Mouse (Mus musculus) adrenal gland, adult 2 months (tissue): ENCODE data around the gene Orc3. TPM values are rescaled to one million over a fixed set of nuclear protein-coding genes. Genes with fewer than 3 reads are reported as not detected.

Experiments used
- polyA plus RNA-seq: library from polyadenylated mRNA; depleted of rRNA; stranded (reverse); fragments of >200 nt; gene quantifications from 2 replicates; pipeline ENCODE4 v1.2.3, GENCODE M21; 2012; rRNA removed
- total RNA-seq, 2 experiments: library from RNA; stranded (reverse); gene quantifications; 2 replicates each; pipeline ENCODE4 v1.2.3; 2021

Orc3 gene
- total and polyA plus RNA-seq, 3 experiments = 8.2 to 58.1 (median 55.7) TPM

Other genes starting within 250 kb of the Orc3 start
- 10 to 100 TPM; 74.8 to 78.0 TPM for gene Akirin2, start 64.0 kb downstream of the Orc3 start, total RNA-seq
- 23.5 and 54.9 TPM in 2 replicates for gene Akirin2, start 64.0 kb downstream of the Orc3 start, polyA plus RNA-seq
- gene Rars2, start within 50 bp of the Orc3 start, total RNA-seq = 10 to 100 TPM; 35.8 to 36.5 TPM
- gene Rars2, start within 50 bp of the Orc3 start, polyA plus RNA-seq = 3.3 and 3.9 TPM in 2 replicates
- gene Slc35a1, start 72.5 kb upstream of the Orc3 start, total RNA-seq = 10 to 100 TPM; 29.0 to 41.0 TPM
- 7.9 and 8.3 TPM in 2 replicates for gene Slc35a1, start 72.5 kb upstream of the Orc3 start, polyA plus RNA-seq
- gene Cfap206, start 115.3 kb upstream of the Orc3 start, total RNA-seq = under 1 TPM; 0.26 to 0.73 TPM
- gene Cfap206, start 115.3 kb upstream of the Orc3 start, polyA plus RNA-seq = not detected in 2 replicates
- not detected for gene Gm136, start 141.3 kb upstream of the Orc3 start, total RNA-seq
- gene Gm136, start 141.3 kb upstream of the Orc3 start, polyA plus RNA-seq = not detected in 2 replicates
- 10 to 100 TPM; 19.4 to 23.6 TPM for gene Smim8, start 163.5 kb upstream of the Orc3 start, total RNA-seq
- gene Smim8, start 163.5 kb upstream of the Orc3 start, polyA plus RNA-seq = 0.57 and 0.80 TPM in 2 replicates